Mouse (Mus musculus): ENCODE measurements around the gene Esrp2.

DNA sequence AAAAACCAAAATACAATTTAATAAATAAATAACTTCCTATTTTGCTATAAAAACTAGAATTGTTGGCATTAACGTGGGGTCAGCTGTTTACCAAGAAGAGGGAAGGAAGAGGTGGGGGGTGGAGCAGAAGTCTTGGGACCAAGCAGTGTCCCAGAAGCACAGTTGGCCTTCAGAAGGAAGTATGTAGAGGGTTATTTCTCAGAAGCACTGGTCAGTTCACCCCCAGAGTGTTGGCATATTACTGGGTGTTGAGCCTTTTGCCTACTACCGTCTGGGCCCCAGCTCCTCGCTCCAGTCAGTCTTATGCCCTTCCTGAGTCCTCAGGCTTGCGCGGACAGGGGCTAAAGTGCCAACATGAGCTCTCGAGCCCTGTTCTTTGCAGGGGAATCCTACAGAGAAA is 12.3 kb upstream of the Esrp2 start:
- TF ChIP-seq CTCF (IDR thresholded peaks at IDR 0.05; ENCODE audit: low read depth, low read length), result no peak
- TF ChIP-seq GATA1 (IDR thresholded peaks at IDR 0.05; ENCODE audit: borderline replicate concordance, low read length), result no peak
- TF ChIP-seq TAL1 (conservative IDR thresholded peaks at IDR 0.05; ENCODE audit: low read depth, low read length), result no peak

Data from G1E (cell line).